Mouse (Mus musculus): ENCODE data around the gene Wfs1. TPM values are rescaled to one million over a fixed set of nuclear protein-coding genes. Genes with fewer than 3 reads are reported as not detected.

The Wfs1 gene
- polyA plus RNA-seq (2012) = 1.7 and 2.5 TPM in 2 replicates

GRCm38 (mm10) chr5:36988781-36989624, at the start of gene Wfs1:
Wfs1 (minus strand) TSS chr5:36989205.

Other genes starting within 250 kb of the Wfs1 start
- 30.3 and 35.1 TPM in 2 replicates for gene Bloc1s4, start 240.6 kb downstream of the Wfs1 start, polyA plus RNA-seq (2012)
- gene Mrfap1, start 192.4 kb downstream of the Wfs1 start, polyA plus RNA-seq (2012) = 94.8 and 98.0 TPM in 2 replicates
- gene Man2b2, start 158.6 kb downstream of the Wfs1 start, polyA plus RNA-seq (2012) = 80.2 and 90.2 TPM in 2 replicates
- gene Ppp2r2c, start 120.7 kb downstream of the Wfs1 start, polyA plus RNA-seq (2012) = not detected in 2 replicates
- 0.06 and 0.10 TPM in 2 replicates for gene Gm1043, start 96.2 kb upstream of the Wfs1 start, polyA plus RNA-seq (2012)